Mouse (Mus musculus): ENCODE data around the gene Ttl.

Gene Ttl

DNA sequence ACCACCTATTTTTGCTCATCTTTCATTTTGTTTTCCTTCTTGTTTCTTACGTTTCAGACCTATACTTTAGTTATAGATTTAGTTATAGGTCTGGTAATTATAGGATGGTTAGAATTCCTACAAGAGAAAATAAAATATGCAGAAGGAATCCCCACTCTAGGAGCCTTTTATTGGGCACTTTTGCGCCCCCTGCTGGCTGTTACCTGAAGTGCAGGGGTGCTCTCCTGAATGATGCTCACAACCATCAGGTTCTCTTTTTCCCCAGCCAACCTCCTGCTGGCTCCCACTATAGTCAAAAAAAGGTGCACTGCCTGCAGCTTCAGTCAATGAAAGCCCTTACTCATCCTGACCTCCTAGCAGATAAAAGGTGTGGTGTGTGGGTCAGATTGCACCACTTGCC, 19.2 kb downstream of the Ttl start:
- no peak for DNase-seq (ENCODE audit: low spot score in 2 of 2)

DNA sequence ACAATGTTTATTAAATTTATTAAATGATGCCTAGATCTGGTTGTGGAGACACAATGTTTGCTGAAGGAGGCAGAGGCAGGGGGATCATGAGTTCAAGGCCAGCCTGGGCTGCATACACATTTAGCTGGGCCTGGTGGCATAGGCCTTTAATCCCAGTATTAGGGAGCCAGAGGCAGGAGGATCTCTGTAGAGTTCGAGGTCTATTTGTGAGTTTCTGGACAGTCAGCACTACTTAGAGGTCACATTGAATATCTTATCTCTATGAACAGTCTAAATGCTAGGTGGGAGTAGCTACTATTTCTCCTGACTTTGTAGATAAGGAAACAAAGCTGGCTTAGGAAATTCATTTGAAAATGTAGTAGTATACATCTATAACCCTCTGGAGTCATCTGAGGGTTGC, 21.8 kb downstream of the Ttl start:
- no peak for DNase-seq (ENCODE audit: low spot score in 2 of 2)

DNA sequence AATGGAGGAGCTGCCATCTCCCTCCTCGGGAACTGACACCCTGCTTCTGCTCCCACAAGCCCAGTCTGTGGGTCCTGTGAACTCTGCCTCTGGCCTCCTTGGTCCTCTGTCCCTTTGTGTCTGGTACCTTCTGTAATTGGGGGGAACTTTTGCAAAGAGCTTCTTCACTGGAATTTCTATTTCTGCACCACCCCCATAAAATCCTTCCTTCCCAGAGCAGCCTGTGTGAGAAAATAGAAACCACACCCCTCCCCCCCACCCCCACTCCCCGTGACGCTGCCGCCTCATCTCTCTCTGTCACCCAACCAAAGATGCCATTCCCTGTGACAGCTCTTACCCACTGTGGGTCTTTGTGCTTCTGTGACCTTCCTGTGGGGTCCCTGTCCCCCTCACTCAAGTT, 24.6 kb downstream of the Ttl start:
- DNase-seq (ENCODE audit: low spot score in 2 of 2), result no peak

DNA sequence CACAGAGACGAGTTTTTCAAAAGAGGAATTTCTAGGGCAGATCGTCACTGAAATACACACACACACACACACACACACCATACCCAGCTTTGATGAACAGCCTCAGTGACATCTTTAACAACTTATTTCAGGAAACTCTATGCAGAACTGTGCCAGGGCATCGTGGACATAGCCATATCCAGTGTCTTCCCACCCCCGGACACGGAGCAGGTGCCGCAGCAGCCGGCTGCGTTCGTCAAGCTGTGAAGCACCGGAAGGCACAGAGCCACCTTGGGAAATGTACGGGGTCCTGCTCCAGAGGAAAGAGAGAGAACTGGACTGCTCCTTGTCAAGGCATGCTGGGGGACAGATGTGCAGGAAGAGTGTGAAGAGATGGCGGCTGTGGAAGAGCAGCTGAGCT, 27.1 kb downstream of the Ttl start:
- peak in 1 of 2 experiments; percentile 30 for DNase-seq (ENCODE audit: low spot score in 2 of 2)

DNA sequence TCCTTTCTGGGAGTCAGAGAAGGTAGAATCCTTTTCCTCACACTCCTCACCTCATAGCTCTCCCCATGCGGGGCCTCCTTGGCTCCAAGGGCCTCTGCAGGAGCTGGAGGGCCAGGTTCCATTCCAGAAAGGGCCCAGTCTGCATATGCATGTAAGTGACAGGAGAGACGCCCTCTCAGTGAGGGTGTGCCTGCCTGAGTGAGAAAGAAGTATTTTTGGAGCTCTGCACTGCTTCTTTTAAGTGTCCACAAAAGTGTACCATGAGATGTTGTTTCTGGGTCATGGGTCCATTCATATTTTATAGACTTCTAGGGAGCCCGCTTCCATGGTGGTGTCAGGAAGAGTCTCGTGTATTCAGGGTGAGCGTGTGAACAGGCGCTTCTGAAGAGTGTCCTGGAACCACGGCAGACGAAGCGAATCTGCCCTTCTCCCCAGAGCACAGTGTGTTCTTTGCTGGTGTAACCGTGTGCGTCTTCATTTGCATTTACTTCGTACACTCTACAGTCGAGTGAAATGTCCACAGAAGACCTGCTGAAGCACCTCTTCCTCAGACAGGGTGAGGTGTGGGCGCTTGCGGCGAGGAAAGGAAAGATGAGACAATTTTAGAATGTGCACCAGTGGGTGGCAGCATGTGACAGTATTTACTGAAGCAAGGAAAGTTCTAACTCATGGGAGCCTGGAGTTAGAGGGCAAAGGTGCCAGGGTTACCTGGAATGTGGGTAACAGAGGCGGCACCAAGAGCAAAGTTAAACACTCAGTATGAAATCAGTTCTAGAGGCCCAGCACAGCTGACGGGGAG, 28.4 kb downstream of the Ttl start:
- no peak for DNase-seq (ENCODE audit: low spot score in 2 of 2)

DNA sequence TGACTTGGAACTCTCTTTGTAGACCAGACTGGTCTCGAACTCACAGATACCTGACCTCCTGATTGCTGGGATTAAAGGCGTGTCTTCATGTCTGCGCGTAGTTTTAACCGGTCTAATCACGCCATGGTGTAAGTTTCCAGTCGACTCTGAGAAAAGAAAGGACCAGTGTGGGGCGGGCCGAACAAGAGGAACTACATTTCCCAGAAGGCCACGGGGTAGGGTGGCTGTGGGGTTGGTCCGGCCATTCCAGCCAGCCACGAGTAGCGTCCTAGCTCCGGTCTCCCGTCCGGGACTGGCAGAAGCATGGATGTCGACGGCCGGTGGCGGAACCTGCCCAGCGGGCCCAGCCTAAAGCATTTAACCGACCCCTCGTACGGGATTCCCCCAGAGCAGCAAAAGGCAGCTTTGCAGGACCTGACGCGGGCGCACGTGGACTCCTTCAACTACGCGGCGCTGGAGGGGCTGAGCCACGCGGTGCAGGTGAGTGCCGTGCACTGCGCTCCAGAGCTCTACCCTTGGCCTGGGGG, 35.1 kb downstream of the Ttl start, which contains the start of gene Polr1b:
Gene Polr1b (plus strand): TSS at position 212 of the 527 bp plus-strand sequence.
- peak; percentile 88 to 92 for DNase-seq (ENCODE audit: low spot score in 2 of 2)

DNA sequence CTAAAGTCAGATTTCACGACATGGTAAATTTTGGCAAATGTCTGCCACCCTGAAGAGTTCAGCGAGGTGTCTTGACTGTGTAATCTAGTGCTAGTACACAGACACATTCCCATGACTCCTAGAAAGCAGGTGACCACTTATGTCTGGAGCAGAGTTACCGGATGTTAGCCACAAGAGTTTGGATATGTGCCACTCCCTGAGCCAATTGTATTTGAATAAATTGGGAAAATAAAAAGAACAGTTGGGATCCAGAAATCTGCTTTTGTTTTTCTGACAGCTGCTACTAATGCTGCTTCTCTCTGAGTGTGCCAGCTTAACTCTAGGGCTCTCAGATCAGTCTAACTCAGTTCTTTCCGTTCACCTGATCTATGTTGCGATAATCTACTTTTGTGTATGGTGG, 47.2 kb downstream of the Ttl start:
- DNase-seq (ENCODE audit: low spot score in 2 of 2), result no peak

DNA sequence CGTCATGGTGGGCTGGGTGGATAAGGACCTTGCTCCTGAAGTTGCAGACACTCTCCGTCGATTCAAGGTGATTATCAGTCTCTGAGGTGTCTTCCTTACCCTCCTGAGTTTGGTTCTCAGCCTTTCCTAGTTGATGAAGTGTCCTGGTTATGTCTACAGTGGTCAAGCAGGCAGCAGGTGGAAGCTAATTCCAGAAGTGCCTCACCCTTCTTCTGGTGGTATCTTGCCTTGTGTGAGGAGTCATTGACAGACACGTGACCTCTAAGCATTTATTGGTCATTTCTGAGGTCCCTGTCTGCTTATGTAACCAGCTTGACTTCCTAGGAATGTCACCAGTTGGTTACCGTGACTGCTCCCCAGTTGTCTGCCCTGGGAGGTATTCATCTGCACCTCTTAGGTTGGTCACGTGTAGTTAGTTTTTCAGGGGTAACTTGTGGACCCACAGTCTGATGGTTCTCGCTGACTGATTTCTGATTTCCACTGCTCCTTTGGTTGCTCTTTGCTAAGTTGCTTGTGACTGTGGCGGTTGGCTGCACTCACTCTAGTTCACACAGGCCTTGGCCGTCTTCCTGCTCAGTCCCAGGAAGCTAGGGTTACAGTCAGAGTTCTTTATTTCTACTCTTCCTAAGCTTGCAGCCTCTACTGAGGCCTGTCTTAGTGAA, 50.1 kb downstream of the Ttl start:
- DNase-seq (ENCODE audit: low spot score in 2 of 2), result no peak

DNA sequence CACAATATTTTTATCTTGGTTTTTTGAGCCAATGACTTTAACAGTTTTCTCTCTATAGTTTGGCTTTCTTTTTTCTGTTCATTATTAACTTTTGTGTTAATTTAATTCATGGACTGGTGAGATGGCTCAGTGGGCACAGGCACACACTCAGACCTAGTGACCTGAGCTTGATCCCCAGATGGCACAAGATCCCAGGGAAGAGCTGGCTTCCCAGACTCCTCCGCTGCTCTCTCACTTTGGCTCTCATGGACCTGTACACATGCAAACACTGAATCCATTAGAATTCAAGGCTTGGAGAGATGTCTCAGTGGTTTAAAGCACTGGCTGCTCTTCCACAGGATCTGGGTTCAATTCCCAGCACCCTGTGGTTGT, 50.6 kb downstream of the Ttl start:
- DNase-seq (ENCODE audit: low spot score in 2 of 2), result no peak

DNA sequence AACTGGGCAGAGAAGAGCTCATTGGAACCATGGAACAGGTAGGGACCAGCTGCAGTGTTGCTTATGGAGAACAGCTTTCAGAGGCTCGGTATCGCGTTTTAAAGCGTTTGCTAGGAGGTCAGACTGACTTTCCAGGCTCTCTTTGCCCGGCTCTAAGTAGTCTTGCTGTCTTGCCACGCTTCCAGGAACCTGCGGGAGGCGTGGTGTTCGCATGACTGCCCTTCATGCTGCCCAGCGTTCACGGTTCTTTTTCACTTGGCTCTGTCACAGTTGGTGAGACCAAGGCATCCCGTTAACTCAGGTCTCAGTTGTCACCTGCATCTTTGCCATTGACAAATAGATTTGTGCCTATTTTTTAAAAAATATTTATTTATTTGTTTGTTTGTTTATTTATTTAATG, 52.3 kb downstream of the Ttl start:
- no peak for DNase-seq (ENCODE audit: low spot score in 2 of 2)

DNA sequence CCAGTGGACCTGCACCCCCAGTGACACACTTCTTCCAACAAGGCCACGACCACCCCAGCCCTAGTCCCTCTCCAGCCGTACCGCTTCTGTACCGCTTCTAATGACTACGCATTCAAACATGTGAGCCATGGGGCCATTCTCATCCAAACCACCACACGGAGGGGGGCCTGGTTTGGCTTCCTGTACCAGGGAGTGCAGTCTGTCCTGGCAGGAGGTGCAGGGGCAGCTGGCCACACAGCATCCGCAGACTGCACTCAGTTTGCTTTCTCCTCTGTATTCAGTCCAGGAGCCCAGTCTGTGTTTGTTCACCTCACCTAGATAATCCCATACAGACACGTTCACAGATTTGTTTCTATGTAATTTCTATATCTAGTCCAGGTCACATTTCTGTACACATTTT, 56.2 kb downstream of the Ttl start:
- no peak for DNase-seq (ENCODE audit: low spot score in 2 of 2)

DNA sequence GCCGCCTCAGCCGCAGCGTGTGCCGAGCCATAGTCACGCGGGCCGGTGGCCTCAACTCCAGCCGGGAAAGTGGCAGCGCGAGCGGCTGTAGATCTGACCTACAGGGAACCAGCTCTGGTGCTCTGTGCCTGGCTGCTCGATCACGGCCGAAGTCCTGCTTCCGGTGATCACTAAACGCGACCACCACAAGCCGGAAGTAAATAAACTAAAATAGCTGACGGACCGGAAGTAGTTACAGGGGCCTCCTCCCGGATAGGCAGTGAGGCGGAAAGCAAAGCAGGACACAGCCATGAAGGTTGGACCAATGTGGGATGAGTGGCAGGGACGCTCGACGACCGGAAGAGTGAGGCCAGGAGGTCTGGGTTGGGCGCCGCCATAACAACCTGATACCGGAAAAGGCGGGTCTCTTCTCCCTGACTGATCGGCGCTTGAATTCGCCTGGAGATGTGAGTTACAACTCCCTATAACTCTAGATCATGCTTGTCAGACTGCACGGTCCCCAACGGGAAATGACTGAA, 63.7 kb downstream of the Ttl start, which contains the start of gene Chchd5:
Gene Chchd5 (plus strand): TSS at position 289 of the 518 bp plus-strand sequence.
- peak; percentile 91 to 96 for DNase-seq (ENCODE audit: low spot score in 2 of 2)

DNA sequence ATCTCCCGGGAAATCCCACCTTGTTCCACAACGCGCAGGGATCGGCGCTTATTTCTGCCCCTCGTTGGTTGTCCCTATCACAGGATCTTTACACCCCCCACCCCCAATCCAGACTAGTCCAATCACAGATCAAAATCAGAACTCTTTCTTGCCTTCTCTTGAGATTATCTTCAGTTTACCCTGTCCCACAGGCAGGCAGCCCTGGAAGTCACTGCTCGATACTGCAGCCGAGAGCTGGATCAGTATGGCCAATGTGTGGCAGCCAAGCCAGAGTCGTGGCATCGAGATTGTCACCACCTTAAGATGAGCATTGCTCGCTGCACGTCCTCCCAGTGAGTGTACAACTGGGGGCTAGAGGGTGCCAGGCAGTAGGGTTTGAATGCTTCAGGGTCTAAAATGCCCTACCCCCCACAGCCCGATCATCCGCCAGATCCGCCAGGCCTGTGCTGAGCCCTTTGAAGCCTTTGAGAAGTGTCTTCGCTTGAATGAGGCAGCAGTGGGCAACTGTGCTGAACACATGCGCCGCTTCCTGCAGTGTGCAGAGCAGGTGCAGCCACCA, 64.3 kb downstream of the Ttl start:
- DNase-seq (ENCODE audit: low spot score in 2 of 2), result no peak

DNA sequence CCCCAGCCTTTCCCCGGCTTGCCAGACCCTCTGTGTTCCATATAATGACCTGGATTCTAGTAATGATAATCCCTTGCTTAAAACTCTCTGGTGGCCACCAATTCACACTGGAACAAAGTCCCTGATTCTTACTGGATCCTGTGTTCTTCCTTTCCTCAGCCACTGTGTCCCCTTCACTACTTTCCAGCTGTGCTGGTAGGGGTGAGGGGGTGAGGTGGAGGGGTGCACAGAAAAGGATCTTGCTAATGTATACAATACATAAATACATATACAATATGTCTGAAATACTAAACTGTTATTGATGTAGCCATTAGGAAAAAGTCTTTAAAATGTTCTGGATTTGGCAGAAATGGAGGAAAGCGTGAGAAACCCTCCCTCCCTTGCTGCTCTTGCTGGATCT, 65.0 kb downstream of the Ttl start:
- no peak for DNase-seq (ENCODE audit: low spot score in 2 of 2)

DNA sequence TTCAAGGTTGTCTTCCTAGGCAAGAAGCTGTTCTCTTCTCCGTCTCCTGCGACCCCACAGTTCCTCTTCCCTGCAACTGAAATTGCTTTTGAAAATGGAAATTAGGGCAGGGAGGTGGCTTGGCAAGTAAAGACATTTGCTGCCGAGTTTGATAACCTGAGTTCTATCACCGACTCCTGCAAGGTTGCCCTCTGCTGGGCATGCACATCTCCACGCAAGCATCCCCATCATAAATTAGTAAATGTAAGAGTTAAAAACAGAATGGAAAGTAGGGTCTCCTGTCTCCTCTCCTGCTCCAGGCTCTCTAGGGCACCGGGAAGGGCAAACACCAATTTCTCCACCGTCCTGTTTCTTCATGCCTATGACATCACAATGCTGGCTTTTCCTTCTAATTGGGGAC, 66.5 kb downstream of the Ttl start:
- DNase-seq (ENCODE audit: low spot score in 2 of 2), result no peak

DNA sequence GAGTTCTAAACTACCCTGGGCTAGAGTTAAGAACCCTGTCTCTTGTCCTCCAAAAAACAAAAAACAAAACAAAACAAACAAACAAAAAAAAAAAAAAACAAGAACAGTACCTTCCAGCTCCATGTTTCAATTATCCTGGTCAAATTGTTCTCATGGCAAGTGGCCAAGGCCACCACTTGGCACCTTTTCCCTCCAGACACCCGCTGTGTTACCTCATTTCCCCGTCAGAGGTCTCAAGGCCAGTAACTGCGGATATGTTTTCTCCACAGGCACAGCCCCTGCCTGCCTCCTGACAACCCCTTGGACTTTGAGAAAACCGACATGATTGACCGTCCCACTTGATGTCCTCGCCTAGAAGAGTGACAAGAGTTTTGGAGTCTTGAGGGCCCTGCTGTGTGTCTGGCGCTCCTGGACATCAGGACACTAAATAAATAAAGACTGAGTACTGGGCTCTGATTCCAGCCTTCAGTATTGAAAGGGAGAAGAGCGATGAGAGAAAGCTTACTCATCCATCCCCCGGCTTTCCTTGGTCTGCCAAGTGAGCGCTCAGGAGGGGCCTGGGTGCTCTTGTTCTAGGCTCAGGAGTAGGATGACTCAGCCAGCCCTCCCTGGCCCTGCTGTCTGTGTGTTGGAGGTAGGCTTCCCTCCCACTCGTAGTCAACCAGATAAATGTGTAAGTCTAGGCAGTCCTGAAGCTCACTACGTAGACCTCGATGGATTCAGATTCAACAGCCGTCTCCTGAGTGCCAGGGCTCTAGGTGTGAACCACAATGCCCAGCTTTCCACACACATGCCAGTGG, 67.5 kb downstream of the Ttl start:
- DNase-seq (ENCODE audit: low spot score in 2 of 2), result peak in 1 of 2 experiments; percentile 27

DNA sequence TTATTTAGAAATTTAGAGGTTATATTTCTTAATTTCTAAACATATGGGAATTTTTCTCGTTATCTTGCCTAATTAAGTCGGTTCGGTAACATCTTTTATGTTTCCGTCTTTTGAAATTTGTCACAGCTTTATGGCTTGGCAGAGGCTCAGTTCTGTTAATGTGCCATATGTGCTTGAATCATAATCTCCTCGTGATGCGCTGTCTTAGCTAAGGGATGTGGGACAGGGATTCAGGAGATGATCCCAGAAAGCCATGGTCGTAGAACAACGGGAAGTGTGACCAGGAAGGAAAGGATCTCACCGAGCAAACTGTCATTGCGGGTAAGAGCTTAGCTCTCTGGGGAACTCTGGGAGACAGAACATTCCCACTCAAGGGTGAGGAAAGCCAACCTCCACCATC, 74.2 kb downstream of the Ttl start:
- no peak for DNase-seq (ENCODE audit: low spot score in 2 of 2)
